Mouse (Mus musculus): ENCODE measurements around the gene Mbd3. TPM values are rescaled to one million over a fixed set of nuclear protein-coding genes. Genes with fewer than 3 reads are reported as not detected.

The Mbd3 gene
- polyA plus RNA-seq, 1 experiment from 2014 or later = 163 TPM

- no peaks in the 10 kb centered on the region for H3K27me3 ChIP-seq (ENCODE audit: insufficient read depth, low read length)
- no peak overlapping the region for H3K27ac ChIP-seq
- peaks cover 43% of the 10 kb centered on the region for H3K36me3 ChIP-seq (ENCODE audit: insufficient read depth, low read length)
- no peaks in the 10 kb centered on the region for H3K9me3 ChIP-seq (replicated peaks; ENCODE audit: low read length)
- no peak overlapping the region for H3K4me3 ChIP-seq (replicated peaks; ENCODE audit: low read depth, low read length)
- DNase-seq (ENCODE audit: low spot score) (no peak), ATAC-seq (replicated peaks; ENCODE audit: low FRiP score, low read depth) (no peak; the same call in 1 of the 2 replicates)
- no peak overlapping the region for H3K9ac ChIP-seq (ENCODE audit: low read depth, low read length)
- TF ChIP-seq CTCF (IDR thresholded peaks at IDR 0.05; ENCODE audit: low read depth) = peak; percentile 25; the same call in 1 of the 2 replicates
- WGBS = 91% methylated on average over 5 of the region's 5 CpGs
- H3K4me2 ChIP-seq (ENCODE audit: low read length) = no peak overlapping the region
- H3K4me1 ChIP-seq (replicated peaks; ENCODE audit: insufficient read depth, low read length) = peaks cover 8% of the 10 kb centered on the region
Measured at GRCm38 (mm10) chr10:80392687-80393086, 6.7 kb downstream of the Mbd3 start.

- WGBS = 69% methylated on average over 9 of the region's 9 CpGs
- no peak overlapping the region for H3K9ac ChIP-seq (ENCODE audit: low read depth, low read length)
- peaks cover 43% of the 10 kb centered on the region for H3K36me3 ChIP-seq (ENCODE audit: insufficient read depth, low read length)
- TF ChIP-seq CTCF (IDR thresholded peaks at IDR 0.05; ENCODE audit: low read depth) = no peak
- no peak overlapping the region for H3K27ac ChIP-seq
- no peaks in the 10 kb centered on the region for H3K27me3 ChIP-seq (ENCODE audit: insufficient read depth, low read length)
- H3K9me3 ChIP-seq (replicated peaks; ENCODE audit: low read length) = no peaks in the 10 kb centered on the region
- H3K4me1 ChIP-seq (replicated peaks; ENCODE audit: insufficient read depth, low read length) = peaks cover 3% of the 10 kb centered on the region; the same call in 1 of the 2 replicates
- DNase-seq (ENCODE audit: low spot score) (no peak), ATAC-seq (replicated peaks; ENCODE audit: low FRiP score, low read depth) (no peak)
- no peak overlapping the region for H3K4me2 ChIP-seq (ENCODE audit: low read length)
- no peak overlapping the region for H3K4me3 ChIP-seq (replicated peaks; ENCODE audit: low read depth, low read length)
Measured at GRCm38 (mm10) chr10:80390697-80391096, 8.7 kb downstream of the Mbd3 start.

- H3K9me3 ChIP-seq (replicated peaks; ENCODE audit: low read length) = no peaks in the 10 kb centered on the region
- H3K4me3 ChIP-seq (replicated peaks; ENCODE audit: low read depth, low read length) = no peak overlapping the region
- TF ChIP-seq CTCF (IDR thresholded peaks at IDR 0.05; ENCODE audit: low read depth) = no peak
- H3K9ac ChIP-seq (ENCODE audit: low read depth, low read length) = no peak overlapping the region
- 65% methylated on average over 4 of the region's 4 CpGs for WGBS
- H3K4me2 ChIP-seq (ENCODE audit: low read length) = no peak overlapping the region
- H3K36me3 ChIP-seq (ENCODE audit: insufficient read depth, low read length) = peaks cover 29% of the 10 kb centered on the region
- H3K4me1 ChIP-seq (replicated peaks; ENCODE audit: insufficient read depth, low read length) = peaks cover 16% of the 10 kb centered on the region
- no peaks in the 10 kb centered on the region for H3K27me3 ChIP-seq (ENCODE audit: insufficient read depth, low read length)
- no peak overlapping the region for H3K27ac ChIP-seq
- DNase-seq (ENCODE audit: low spot score) = no peak
- ATAC-seq (replicated peaks; ENCODE audit: low FRiP score, low read depth) = no peak
Measured at GRCm38 (mm10) chr10:80389185-80389708, 10.1 kb downstream of the Mbd3 start.

- Histone ChIP-seq H3K9ac (ENCODE audit: low read depth, low read length) (0 out of 2 replicates have a peak overlapping the region, but pooled peaks have one; percentile 93), H3K27ac (no peak overlapping the region), H3K36me3 (ENCODE audit: insufficient read depth, low read length) (peaks cover 24% of the 10 kb centered on the region), H3K4me2 (ENCODE audit: low read length) (no peak overlapping the region), H3K4me1 (replicated peaks; ENCODE audit: insufficient read depth, low read length) (peaks cover 21% of the 10 kb centered on the region), H3K9me3 (replicated peaks; ENCODE audit: low read length) (no peaks in the 10 kb centered on the region), H3K4me3 (replicated peaks; ENCODE audit: low read depth, low read length) (no peak overlapping the region), H3K27me3 (ENCODE audit: insufficient read depth, low read length) (no peaks in the 10 kb centered on the region)
- 15% methylated on average over 2 of the region's 2 CpGs for WGBS
- TF ChIP-seq CTCF (IDR thresholded peaks at IDR 0.05; ENCODE audit: low read depth) = no peak
- no peak for ATAC-seq (replicated peaks; ENCODE audit: low FRiP score, low read depth)
- DNase-seq (ENCODE audit: low spot score) = no peak
Measured at GRCm38 (mm10) chr10:80388731-80389130, 10.6 kb downstream of the Mbd3 start.

- ATAC-seq (replicated peaks; ENCODE audit: low FRiP score, low read depth) (peak; percentile 22), DNase-seq (ENCODE audit: low spot score) (peak; percentile 89)
- peaks cover 16% of the 10 kb centered on the region for H3K36me3 ChIP-seq (ENCODE audit: insufficient read depth, low read length)
Measured at GRCm38 (mm10) chr10:80387522-80387959, 11.8 kb downstream of the Mbd3 start, which contains the start of gene Mex3d. Gene Mex3d, minus strand, starts transcription at chr10:80387659.

GRCm38 (mm10) chr10:80386735-80387471 is 12.4 kb downstream of the Mbd3 start:
- peaks cover 14% of the 10 kb centered on the region for H3K36me3 ChIP-seq (ENCODE audit: insufficient read depth, low read length)
- under 1% methylated on average over 83 of the region's 94 CpGs for WGBS
- no peak for DNase-seq (ENCODE audit: low spot score)
- H3K4me2 ChIP-seq (ENCODE audit: low read length) = peak overlapping the region; percentile 96
- TF ChIP-seq CTCF (IDR thresholded peaks at IDR 0.05; ENCODE audit: low read depth) = no peak
- peak overlapping the region; percentile 93 for H3K9ac ChIP-seq (ENCODE audit: low read depth, low read length)
- no peaks in the 10 kb centered on the region for H3K27me3 ChIP-seq (ENCODE audit: insufficient read depth, low read length)
- H3K9me3 ChIP-seq (replicated peaks; ENCODE audit: low read length) = no peaks in the 10 kb centered on the region
- H3K4me3 ChIP-seq (replicated peaks; ENCODE audit: low read depth, low read length) = peak overlapping the region; percentile 87
- peak; percentile 12; the same call in 1 of the 2 replicates for ATAC-seq (replicated peaks; ENCODE audit: low FRiP score, low read depth)
- H3K27ac ChIP-seq = peak overlapping the region; percentile 78
- peaks cover 27% of the 10 kb centered on the region for H3K4me1 ChIP-seq (replicated peaks; ENCODE audit: insufficient read depth, low read length)

More at GRCm38 (mm10) chr10:80387522-80387959, 11.8 kb downstream of the Mbd3 start, which contains the start of gene Mex3d:
- Histone ChIP-seq H3K4me1 (replicated peaks; ENCODE audit: insufficient read depth, low read length) (peaks cover 27% of the 10 kb centered on the region), H3K9me3 (replicated peaks; ENCODE audit: low read length) (no peaks in the 10 kb centered on the region), H3K27me3 (ENCODE audit: insufficient read depth, low read length) (no peaks in the 10 kb centered on the region), H3K4me3 (replicated peaks; ENCODE audit: low read depth, low read length) (peak within 1 kb of the TSS; percentile 87), H3K27ac (peak within 1 kb of the TSS; percentile 80), H3K4me2 (ENCODE audit: low read length) (peak within 1 kb of the TSS; percentile 96), H3K9ac (ENCODE audit: low read depth, low read length) (peak within 1 kb of the TSS; percentile 93)
- WGBS = under 1% methylated on average over 18 of the region's 61 CpGs
- no peak for TF ChIP-seq CTCF (IDR thresholded peaks at IDR 0.05; ENCODE audit: low read depth)
